9 mouse cellular contexts compared by ENCODE assay signal in the genomic region with DNA sequence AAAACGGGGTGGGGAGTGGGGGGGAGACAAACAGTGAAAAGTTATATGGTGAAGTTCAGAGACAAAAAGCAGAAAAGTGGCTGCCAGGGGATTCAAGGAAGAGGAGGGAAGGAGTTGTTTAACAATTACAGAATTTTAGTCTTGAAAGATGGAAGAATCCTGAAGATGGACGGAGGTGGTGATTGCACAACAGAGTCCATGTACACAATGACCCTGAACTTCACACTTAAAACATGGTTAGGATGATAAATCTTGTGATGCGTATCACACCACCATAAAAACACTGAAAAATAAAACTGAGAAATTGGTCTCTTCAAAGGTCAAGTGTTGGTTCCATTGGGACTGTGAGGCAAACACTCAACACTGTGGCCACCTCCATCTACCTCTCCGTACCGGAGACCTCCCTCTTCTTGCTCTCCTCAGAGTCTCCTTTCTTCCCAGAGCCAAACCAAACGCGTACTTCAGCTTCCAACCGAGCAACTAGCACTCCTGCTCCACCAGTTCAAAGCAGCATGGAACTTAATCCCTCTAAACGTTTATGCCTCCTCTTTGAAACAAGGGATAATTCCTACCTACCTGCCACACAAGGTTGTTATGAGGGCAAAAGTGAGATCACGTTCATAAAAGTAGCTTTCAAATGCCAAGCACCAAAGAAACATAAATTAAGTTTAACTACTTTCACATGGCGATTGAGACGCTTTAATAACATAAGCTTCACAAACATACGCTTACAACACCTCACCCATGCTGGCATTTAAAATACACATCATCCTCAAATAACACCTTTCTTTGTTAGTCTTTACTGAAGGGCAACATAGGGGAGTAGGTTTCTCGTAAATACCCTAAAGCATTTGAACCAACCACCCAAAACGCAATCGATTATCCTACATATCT. TPM values are rescaled to one million over a fixed set of nuclear protein-coding genes. Genes with fewer than 3 reads are reported as not detected.
DNase-seq lines count a peak whose midpoint lies in the region; ATAC-seq and TF ChIP-seq lines count a peak whose summit lies in the region.
"Had no signal": no experiment of that assay in that cellular context is flagged by ENCODE, and none has a peak within 500 bp of the region (broad histone marks: within the 10 kb centered on the region; RNA-seq: fewer than 3 reads in every experiment).

No protein-coding gene starts in this region.

- H3K36me3 ChIP-seq in kidney, embryonic 14.5 days (ENCODE audit: control insufficient read depth, insufficient read depth, low read length): no peaks in the 10 kb centered on the region
- no peaks in the 10 kb centered on the region for H3K36me3 ChIP-seq in hindbrain, embryonic 13.5 days
- no peaks in the 10 kb centered on the region for H3K36me3 ChIP-seq in midbrain, embryonic 14.5 days (ENCODE audit: control insufficient read depth, insufficient read depth, low read length)

- 28% methylated on average over 16 of the region's 16 CpGs for WGBS in kidney, embryonic 14.5 days
- 39% methylated on average over 16 of the region's 16 CpGs for WGBS in hindbrain, embryonic 13.5 days
- 31% methylated on average over 16 of the region's 16 CpGs for WGBS in midbrain, embryonic 14.5 days

- intact Hi-C loops in left cerebral cortex, postnatal 10 days (cut with DNase I): no loop called here

- H3K4me3 ChIP-seq in kidney, embryonic 14.5 days (ENCODE audit: low read length): peak overlapping the region; percentile 89
- H3K4me3 ChIP-seq in cortical plate, adult 2 months (ENCODE audit: insufficient read depth, low read length): peak overlapping the region; percentile 83
- peak overlapping the region; percentile 86 for H3K4me3 ChIP-seq in hindbrain, embryonic 13.5 days
- peak overlapping the region; percentile 86 for H3K4me3 ChIP-seq in midbrain, embryonic 14.5 days (replicated peaks; ENCODE audit: low read depth, low read length)

- H3K9me3 ChIP-seq in kidney, embryonic 14.5 days (ENCODE audit: control insufficient read depth, low read length): no peaks in the 10 kb centered on the region
- no peaks in the 10 kb centered on the region for H3K9me3 ChIP-seq in hindbrain, embryonic 13.5 days
- no peaks in the 10 kb centered on the region for H3K9me3 ChIP-seq in midbrain, embryonic 14.5 days (ENCODE audit: control insufficient read depth, low read length)

- H3K27me3 ChIP-seq in kidney, embryonic 14.5 days (ENCODE audit: control insufficient read depth, insufficient read depth, low read length): no peaks in the 10 kb centered on the region
- no peaks in the 10 kb centered on the region for H3K27me3 ChIP-seq in hindbrain, embryonic 13.5 days
- H3K27me3 ChIP-seq in midbrain, embryonic 14.5 days (ENCODE audit: control insufficient read depth, insufficient read depth, low read length): no peaks in the 10 kb centered on the region

- DNase-seq in kidney, postnatal 10 days: no peak
- DNase-seq in midbrain, embryonic 14.5 days: peak; percentile 15
- no peak for DNase-seq in B cell, adult 2 months
- DNase-seq in left cerebral cortex, postnatal 10 days (ENCODE audit: extremely low spot score in 1 of 2, low spot score in 2 of 2): no peak
- DNase-seq in layer of hippocampus, adult 11-12 months (ENCODE audit: low spot score): no peak

- no peak for ATAC-seq in kidney, embryonic 14.5 days (ENCODE audit: low FRiP score, low TSS enrichment)
- peak; percentile 1; the same call in 1 of the 2 replicates for ATAC-seq in hindbrain, embryonic 13.5 days (ENCODE audit: low FRiP score)
- no peak for ATAC-seq in midbrain, embryonic 14.5 days (ENCODE audit: low FRiP score, low TSS enrichment)

- TF ChIP-seq POLR2A in cortical plate, adult 2 months (IDR thresholded peaks at IDR 0.05; ENCODE audit: extremely low read depth, insufficient read depth, low read length): no peak

- peak overlapping the region; percentile 94; the same call in 1 of the 2 replicates for H3K9ac ChIP-seq in kidney, embryonic 14.5 days (ENCODE audit: low read depth, low read length)
- H3K9ac ChIP-seq in hindbrain, embryonic 13.5 days: peak overlapping the region; percentile 95
- peak overlapping the region; percentile 95 for H3K9ac ChIP-seq in midbrain, embryonic 14.5 days (replicated peaks; ENCODE audit: low read length)

- 0 out of 2 replicates have a peak, but pooled peaks cover 6% of the 10 kb centered on the region for H3K4me1 ChIP-seq in kidney, embryonic 14.5 days (ENCODE audit: control insufficient read depth, insufficient read depth, low read length)
- H3K4me1 ChIP-seq in cortical plate, adult 2 months (ENCODE audit: control insufficient read depth, insufficient read depth, low read length): peaks cover 2% of the 10 kb centered on the region; the same call in 1 of the 2 replicates
- H3K4me1 ChIP-seq in hindbrain, embryonic 13.5 days (replicated peaks): peaks cover 18% of the 10 kb centered on the region
- 0 out of 2 replicates have a peak, but pooled peaks cover 5% of the 10 kb centered on the region for H3K4me1 ChIP-seq in midbrain, embryonic 14.5 days (ENCODE audit: control insufficient read depth, insufficient read depth, low read length)

- H3K27ac ChIP-seq in kidney, embryonic 14.5 days (ENCODE audit: low read depth, low read length): no peak overlapping the region
- no peak overlapping the region for H3K27ac ChIP-seq in cortical plate, adult 2 months (ENCODE audit: insufficient read depth, low read length)
- H3K27ac ChIP-seq in hindbrain, embryonic 13.5 days: peak overlapping the region; percentile 99
- H3K27ac ChIP-seq in midbrain, embryonic 14.5 days (replicated peaks; ENCODE audit: low read depth, low read length): no peak overlapping the region; the same call in 1 of the 2 replicates

- no peak for TF ChIP-seq CTCF in cortical plate, adult 2 months (IDR thresholded peaks at IDR 0.05; ENCODE audit: extremely low read depth, insufficient read depth, low read length)

- peak overlapping the region; percentile 70 for H3K4me2 ChIP-seq in kidney, embryonic 14.5 days (replicated peaks; ENCODE audit: low read depth, low read length)
- peak overlapping the region; percentile 79 for H3K4me2 ChIP-seq in hindbrain, embryonic 13.5 days
- H3K4me2 ChIP-seq in midbrain, embryonic 14.5 days (ENCODE audit: low read length): peak overlapping the region; percentile 74

RNA-seq across cellular contexts. Expression of a gene that starts 2.1 kb away (rescaled TPM):
- polyA plus RNA-seq in kidney, embryonic 14.5 days (2014; fragmentation: Nextera tagmentation; extraction: Ambion mirVana): 25.0 and 51.2 TPM in 2 replicates
- 38.6 and 40.5 TPM in 2 replicates for polyA plus RNA-seq in cortical plate, adult 2 months (2012; rRNA removed)
- polyA plus RNA-seq in hindbrain, embryonic 13.5 days (2015; fragmentation: Nextera tagmentation; extraction: Ambion mirVana): 28.4 and 28.8 TPM in 2 replicates
- 39.8 and 55.0 TPM in 2 replicates for polyA plus RNA-seq in midbrain, embryonic 14.5 days (2014; fragmentation: Nextera tagmentation; extraction: Ambion mirVana)
- total RNA-seq in left cerebral cortex, postnatal 10 days (2021): 100 to 1,000 TPM; 143 to 166 TPM

RNA-seq across cellular contexts. Expression of a gene that starts 33.0 kb away (rescaled TPM):
- polyA plus RNA-seq in kidney, embryonic 14.5 days (2014; fragmentation: Nextera tagmentation; extraction: Ambion mirVana): 0.54 and 1.2 TPM in 2 replicates
- 14.7 and 17.1 TPM in 2 replicates for polyA plus RNA-seq in cortical plate, adult 2 months (2012; rRNA removed)
- 0.52 and 1.1 TPM in 2 replicates for polyA plus RNA-seq in hindbrain, embryonic 13.5 days (2015; fragmentation: Nextera tagmentation; extraction: Ambion mirVana)
- polyA plus RNA-seq in midbrain, embryonic 14.5 days (2014; fragmentation: Nextera tagmentation; extraction: Ambion mirVana): 2.2 and 2.6 TPM in 2 replicates
- 10 to 100 TPM; 20.7 to 25.5 TPM for total RNA-seq in left cerebral cortex, postnatal 10 days (2021)
- polyA plus RNA-seq: inflammation-experienced regulatory T-cells, adult 6 months had no signal
